Mouse (Mus musculus) 3T3-L1 (cell line): ENCODE measurements around the gene Cavin4.

ENCODE experiments used
- DNase-seq: peaks from one replicate; pipeline ENCODE4 v3.0.0-alpha.2; 2015; ENCODE audit warnings: low read depth, low spot score

Cavin4 gene

DNA sequence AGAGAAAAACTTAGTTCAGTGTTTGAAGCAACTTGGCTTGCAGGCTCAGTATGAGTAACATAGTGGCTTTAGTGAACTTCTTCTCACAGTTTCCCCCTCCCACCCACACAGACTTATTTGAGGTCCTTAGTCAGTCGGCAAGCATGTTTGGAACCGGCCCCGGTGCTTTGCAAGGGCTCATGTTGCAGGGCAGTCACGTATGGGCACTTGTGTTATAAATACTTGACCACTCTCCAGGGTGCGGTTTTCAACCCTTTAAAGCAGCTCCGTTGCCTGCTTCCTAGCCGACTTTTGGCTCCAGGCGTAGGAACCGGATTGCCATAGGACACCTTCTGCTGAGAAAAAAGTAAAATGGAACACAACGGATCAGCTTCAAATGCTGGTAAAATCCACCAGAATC is at the start of gene Cavin4:
TSS of gene Cavin4 (plus strand) at position 244 of the 400 bp plus-strand sequence.
- peak; percentile 90 for DNase-seq

DNA sequence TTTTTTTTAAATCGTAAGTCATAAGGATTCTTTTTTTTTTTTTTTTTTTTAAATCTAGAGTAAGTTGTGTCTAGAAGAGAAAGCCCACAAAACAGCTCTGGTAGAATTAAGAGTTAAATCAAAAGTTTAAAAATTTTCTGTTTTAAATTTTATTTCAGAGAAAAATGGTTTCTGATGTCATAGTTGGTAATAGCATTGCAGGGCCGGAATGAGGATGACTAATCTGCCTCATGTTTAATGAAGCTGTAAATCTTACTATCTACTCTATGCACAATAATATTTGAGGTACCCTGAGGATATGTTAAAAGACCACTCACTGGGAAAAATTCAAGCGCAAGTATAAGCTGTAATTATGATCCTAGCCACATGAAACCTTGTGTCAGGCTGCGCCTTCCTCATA is 47.8 kb upstream of the Cavin4 start:
- DNase-seq, result peak; percentile 27

DNA sequence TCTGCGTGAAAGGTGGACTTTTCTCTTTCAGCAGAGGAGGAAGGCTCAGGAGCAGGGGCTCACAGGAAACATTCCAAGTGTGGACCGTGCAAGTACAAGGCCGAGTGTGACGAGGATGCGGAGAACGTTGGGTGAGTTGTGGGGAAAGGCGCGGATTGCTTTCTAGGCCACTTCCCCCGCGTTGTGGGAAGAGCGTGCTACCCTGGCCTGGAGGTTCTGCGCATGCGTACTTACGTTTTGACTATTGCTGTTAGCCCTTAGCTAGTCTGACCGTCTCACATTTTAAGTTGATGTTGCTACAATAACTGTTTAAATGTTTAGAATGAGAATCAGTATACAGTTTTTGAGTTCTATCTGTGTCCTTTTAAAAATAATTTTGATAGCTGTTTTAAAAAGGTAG is 46.1 kb upstream of the Cavin4 start:
- DNase-seq, result no peak

DNA sequence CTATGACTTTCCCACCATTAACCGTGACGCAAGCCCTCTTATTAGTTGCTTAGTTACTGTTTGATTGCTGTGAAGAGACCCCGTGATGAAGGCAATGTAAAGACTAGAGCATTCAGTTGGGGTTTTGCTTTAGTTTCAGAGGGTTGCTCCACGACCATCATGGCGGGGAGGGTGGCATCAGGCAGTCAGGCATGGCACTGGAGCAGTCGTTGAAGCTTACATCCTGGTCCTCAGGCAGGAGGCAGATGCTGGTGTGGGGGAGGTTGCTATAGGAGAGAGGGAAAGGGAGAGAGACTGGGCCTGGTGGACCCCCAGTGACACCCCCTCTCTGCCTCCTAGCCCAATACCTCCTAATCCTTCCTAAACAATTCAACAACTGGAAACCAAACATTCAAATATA is 43.2 kb upstream of the Cavin4 start:
- DNase-seq, result no peak

DNA sequence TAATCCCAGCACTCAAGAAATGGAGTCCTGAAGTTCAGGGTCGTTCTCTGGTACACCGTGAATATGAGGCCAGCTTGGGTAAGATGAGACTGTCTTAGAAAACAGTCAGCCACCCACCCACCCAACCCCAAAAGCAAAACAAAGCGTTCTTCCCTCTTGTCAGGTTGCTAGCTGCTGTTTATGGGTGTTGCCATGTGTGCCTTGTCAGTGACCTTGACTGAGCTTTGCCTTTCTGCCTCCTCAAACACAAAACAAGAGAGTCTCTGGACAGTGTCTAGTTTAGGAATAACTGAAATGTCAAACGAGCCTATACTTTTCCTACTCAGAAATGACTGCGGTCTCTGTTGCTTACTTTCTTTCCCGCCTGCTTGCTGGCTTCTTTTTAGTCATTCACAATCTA is 41.1 kb upstream of the Cavin4 start:
- DNase-seq, result no peak

GRCm38 (mm10) chr4:48622946-48623345 is 40.4 kb upstream of the Cavin4 start:
- no peak for DNase-seq

DNA sequence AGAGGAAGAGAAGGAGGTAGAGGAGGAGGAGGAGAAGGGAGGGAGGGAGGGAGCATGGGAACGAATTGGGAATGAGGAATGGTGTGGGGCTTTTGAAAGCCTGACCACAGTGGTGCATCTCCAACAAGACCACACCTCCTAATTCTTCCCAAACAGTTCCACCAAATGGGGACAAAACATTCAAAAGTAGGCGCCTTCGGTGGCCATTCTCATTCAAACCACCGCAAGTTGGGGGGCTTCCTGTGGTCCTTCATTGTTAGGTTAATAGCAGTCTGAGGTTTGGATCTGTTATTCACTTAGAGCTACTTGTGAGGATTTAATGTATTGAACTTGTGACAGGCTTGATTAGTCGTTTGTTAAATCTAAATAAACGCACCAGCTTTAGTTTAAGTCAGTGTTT is 38.4 kb upstream of the Cavin4 start:
- DNase-seq, result no peak

DNA sequence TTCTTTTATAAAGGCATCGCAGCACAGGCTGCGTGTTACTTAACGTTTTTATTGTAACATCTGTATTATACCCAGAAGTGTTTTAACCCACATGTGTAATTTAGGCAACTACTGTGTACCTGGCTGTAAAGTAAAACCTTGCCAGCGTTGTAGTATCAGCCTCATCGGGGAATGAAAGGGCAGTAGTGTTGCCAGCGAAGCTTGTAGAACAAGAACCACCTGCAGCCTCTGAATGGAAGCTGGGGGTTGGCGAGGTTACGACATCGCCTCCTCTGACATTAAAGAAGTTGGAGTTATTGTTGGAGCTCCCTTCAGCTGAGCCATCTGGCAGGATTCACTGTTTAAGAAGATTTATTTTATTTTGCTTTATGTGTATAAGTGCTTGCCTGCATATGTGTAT is 37.5 kb upstream of the Cavin4 start:
- no peak for DNase-seq

DNA sequence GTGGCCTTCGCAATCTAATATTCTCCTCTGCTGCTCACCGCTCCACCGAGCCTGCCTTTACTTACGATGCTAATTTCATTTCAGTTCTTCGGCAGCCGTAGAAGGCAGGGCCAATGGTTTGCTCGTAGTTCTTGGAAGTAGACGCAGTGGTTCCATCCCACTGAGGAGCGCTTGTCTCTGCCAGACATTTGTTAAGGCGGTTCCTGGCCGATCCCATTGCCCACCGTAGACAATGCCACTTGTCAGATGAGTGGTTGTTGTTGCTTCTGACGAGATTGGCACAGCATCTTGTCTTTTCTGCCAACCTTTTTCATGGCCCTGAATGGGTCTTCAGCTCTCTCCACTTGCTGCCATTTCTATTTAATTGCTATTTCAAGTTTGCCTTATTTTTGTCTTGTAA is 33.9 kb upstream of the Cavin4 start:
- DNase-seq, result no peak

- DNase-seq, result no peak
Observed at GRCm38 (mm10) chr4:48633529-48633928, 29.8 kb upstream of the Cavin4 start.

GRCm38 (mm10) chr4:48634058-48634457 is 29.3 kb upstream of the Cavin4 start:
- peak; percentile 58 for DNase-seq

DNA sequence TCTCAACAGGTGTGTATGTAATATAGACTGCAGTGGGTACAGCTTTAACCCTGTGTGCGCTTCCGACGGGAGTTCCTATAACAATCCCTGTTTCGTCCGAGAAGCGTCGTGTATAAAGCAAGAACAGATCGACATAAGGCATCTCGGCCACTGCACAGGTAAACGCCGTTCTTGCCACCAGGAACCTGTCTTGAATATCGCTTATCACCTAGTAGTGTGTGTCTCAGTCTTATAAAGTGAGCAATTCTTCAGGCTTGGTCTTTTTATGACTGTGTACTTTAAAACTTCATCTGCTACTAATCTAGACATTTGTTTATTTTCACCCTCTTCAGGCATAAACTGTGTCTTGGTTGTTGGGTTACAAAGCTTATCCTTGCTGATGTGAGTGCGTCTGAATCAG is 26.5 kb upstream of the Cavin4 start:
- DNase-seq, result no peak

GRCm38 (mm10) chr4:48638132-48638531 is 25.2 kb upstream of the Cavin4 start:
- DNase-seq, result no peak

DNA sequence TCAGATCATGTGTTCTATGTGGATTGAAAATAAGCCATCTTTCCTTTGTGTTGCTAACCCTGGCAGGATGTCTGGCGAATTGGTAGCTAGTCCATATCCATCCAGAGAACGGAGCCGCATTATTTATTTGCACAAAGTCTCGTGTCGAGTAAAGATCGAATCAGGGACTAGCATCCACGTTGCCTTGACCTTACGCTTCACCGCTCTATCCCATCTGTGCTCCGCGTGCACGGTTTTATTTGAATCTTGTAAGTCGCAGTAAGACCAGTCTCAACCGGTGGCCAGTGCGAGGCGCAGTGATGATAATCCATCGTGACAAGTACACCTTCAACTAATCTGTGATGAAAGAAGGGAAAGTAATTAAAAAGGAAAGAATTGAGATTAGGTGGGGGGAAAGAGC is 23.8 kb upstream of the Cavin4 start:
- no peak for DNase-seq

DNA sequence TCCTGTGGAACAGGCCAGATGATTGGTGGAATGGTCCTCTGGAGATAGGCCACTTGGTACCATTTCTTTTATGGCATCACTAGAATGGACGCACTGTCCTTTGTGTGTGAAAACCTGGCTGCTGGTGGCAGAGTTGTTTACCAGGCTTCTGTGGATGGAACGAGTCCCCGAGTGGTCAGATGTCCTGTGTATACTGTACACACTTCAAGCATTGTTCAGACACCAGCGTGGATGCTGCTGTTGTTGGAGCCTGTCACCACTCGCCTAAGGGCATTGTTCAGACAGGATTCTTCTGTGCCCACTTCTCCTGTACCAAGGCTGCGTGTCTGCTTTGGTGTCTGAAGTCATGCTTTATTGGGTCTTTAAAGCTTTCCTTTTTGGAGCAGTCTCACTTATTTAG is 19.5 kb upstream of the Cavin4 start:
- no peak for DNase-seq

DNA sequence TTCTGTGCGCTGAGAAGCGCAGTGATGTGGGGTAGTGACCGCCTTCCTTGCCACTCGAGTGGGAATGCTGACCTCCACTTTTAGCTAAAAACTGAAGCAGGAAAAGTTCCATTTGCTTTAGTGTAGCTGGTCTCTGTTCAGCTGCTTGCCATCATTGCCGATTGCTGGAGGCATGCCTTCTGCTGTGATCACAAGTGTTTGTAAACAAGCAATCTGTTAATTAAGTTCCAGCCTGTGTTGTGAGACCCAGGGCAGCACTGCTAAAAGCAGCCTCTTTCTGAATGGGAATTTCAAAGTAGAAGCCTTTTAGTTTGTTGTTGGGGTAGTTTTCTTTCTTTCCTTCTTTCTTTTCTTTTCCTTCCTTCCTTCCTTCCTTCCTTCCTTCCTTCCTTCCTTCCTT is 17.2 kb upstream of the Cavin4 start:
- DNase-seq, result no peak

- no peak for DNase-seq
Observed at GRCm38 (mm10) chr4:48650617-48651360, 12.5 kb upstream of the Cavin4 start.

DNA sequence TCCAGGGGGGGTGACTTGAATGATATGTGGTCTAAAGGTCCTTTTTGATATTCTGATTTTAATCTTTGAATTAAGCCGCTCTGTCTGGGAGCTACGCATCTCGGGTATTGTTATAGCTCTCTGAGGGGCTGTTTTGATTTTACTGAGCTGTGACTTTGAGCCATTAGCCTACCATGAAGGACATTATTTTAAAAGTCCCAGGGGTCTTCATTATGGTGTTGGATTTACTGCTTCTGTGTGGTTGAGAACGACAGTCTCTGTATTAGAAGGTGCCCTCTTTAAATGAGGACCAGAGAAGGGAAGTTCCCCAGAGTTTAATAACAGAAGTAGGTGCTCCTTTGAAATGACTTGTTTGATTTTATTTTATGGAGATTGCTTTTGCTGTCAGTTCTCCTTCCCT is 9.2 kb upstream of the Cavin4 start:
- DNase-seq, result no peak

- no peak for DNase-seq
Observed at GRCm38 (mm10) chr4:48656530-48656929, 6.8 kb upstream of the Cavin4 start.

- no peak for DNase-seq
Observed at GRCm38 (mm10) chr4:48660144-48660543, 3.2 kb upstream of the Cavin4 start.

DNA sequence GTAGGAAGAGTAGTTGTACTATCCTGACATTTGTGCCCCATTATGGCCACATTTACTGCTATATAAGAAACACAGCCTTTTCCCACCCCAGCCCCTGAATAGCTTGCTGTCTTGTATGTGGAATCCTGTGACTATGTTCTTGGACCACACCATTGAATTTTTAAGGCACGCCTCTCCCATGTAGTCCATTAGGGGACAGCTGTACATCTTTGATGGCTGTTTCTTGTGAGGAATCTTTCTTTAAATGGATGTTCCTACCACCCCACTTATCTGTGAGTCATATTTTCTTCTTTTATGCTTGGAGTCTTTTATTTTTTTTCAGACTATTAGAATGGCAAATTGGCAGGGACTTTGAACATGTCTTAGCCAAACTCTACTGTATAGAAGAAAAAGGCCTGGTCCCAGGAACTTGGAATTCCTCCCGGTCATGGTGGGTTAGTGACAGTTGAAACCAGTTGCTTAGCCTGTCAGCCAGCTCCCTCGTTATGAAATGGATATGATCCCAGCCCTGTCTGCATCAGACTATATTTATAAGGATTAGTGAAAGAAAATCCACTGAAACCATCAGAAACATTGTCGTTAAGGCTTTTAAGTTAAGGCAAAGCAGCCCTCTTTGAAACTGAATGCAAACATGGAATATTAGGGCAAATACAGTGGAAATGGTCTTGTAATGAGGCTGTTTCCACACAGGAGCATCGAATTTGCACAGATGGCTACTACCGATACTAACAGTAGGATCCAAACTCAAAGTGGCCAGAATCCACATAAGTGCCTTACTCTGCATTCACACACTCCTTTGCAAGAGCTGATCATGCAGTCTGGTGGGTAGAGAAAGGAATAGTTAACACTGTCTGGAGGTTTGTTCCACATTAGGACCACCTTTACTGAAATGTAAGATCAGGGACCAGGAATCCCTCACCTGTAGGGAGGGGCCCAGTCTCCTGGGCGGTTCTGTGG is 2.4 kb upstream of the Cavin4 start:
- peak; percentile 10 for DNase-seq

DNA sequence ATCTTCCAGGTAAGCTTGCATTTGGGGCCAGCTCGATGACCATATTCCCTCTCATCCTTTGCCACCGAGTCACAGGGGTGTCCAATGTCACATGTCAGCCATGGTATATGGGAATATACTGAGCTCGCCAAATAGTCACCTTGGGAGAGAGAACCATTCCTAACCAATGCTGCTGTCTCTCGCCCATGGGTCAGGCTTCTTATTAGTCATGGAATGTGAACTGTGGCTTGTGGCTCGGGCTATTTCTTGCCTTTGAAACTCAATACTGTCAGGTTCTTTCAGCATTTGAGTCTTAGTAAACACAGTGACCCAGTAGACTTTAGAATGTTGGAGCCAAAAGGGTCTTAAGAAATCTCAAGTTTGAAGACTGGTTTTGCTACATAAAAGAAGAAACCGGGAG is 707 bp downstream of the Cavin4 start:
- peak; percentile 52 for DNase-seq

DNA sequence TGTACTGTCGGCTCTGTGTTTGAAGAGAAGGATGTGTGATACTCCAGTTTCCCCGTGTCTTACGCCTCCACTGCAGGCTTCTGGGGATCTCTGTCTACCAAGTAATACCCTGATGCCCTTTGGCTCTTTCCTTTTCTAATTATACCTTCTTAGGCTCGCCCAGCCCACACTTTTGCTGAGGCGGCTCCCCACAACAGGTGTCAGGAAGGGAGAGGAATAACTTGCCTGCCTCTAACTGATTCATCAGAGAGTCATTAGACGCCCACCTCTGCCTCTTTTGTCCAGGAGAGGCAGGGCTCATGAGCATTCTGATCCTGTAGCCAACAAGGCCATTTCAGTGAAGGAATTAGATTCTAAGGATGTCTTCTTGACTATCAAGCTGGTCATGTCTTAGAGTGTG is 4.0 kb downstream of the Cavin4 start:
- no peak for DNase-seq
